Mouse (Mus musculus) lung, embryonic 15.5 days (tissue): Measurements from ENCODE around the gene Zmynd12. TPM values are rescaled to one million over a fixed set of nuclear protein-coding genes. Genes with fewer than 3 reads are reported as not detected.

Experiments
- ATAC-seq: fragments of 200-750 bp; cut with Nextera tagmentation; 2 replicates; pipeline ENCODE4 v1.8.0; 2017; ENCODE audit warnings: moderate number of reproducible peaks, borderline replicate concordance; ENCODE audit not compliant: low FRiP score, low TSS enrichment; ENCODE audit errors: extremely low read depth
- H3K27ac ChIP-seq: fragments of 300-500 bp; sonication (generic); 2 replicates; pipeline ENCODE4 v1.5.1; 2015; ENCODE audit warnings: moderate library complexity, mild to moderate bottlenecking, inconsistent platforms
- H3K27me3 ChIP-seq: fragments of 300-500 bp; sonication (generic); 2 replicates; pipeline ENCODE4 v1.6.1; 2015; ENCODE audit warnings: inconsistent platforms
- H3K36me3 ChIP-seq: fragments of 300-500 bp; sonication (generic); 2 replicates; pipeline ENCODE4 v1.6.1; 2015; ENCODE audit warnings: inconsistent platforms
- H3K4me1 ChIP-seq: fragments of 300-500 bp; sonication (generic); 2 replicates; pipeline ENCODE4 v1.6.1; 2015; ENCODE audit warnings: inconsistent platforms
- H3K4me2 ChIP-seq: fragments of 300-500 bp; sonication (generic); 2 replicates; pipeline ENCODE4 v1.6.1; 2015; ENCODE audit warnings: inconsistent platforms, mild to moderate bottlenecking, moderate library complexity
- H3K4me3 ChIP-seq: fragments of 300-500 bp; sonication (generic); 2 replicates; pipeline ENCODE4 v1.5.1; 2015; ENCODE audit warnings: mild to moderate bottlenecking, inconsistent platforms
- H3K9ac ChIP-seq: fragments of 300-500 bp; sonication (generic); 2 replicates; pipeline ENCODE4 v1.6.1; 2015; ENCODE audit warnings: inconsistent platforms
- H3K9me3 ChIP-seq: fragments of 300-500 bp; sonication (generic); 2 replicates; pipeline ENCODE4 v1.6.1; 2016; ENCODE audit warnings: inconsistent platforms
- WGBS: fragments of 180-500 bp; shearing (Covaris S2); methylation state at CpG from one replicate; pipeline ENCODE4 v1.1.7; 2015; 5-methylcytosine and 5-hydroxymethylcytosine counted together
- polyA plus RNA-seq: library from polyadenylated mRNA; unstranded; fragments of >200 nt; fragmentation: Nextera tagmentation; extraction: Ambion mirVana; gene quantifications from 2 replicates; pipeline ENCODE4 v1.2.1, GENCODE M21; 2015

Gene Zmynd12
- polyA plus RNA-seq, 1 experiment from 2014 or later: 0.59 TPM

GRCm38 (mm10) chr4:119417894-119418293 is 4.7 kb upstream of the Zmynd12 start:
- Histone ChIP-seq H3K9me3 (no peaks in the 10 kb centered on the region), H3K4me2 (no peak overlapping the region)

GRCm38 (mm10) chr4:119421191-119421590 is 1.4 kb upstream of the Zmynd12 start:
- ATAC-seq: no peak
- Histone ChIP-seq H3K9me3 (no peaks in the 10 kb centered on the region), H3K4me1 (peaks cover 18% of the 10 kb centered on the region), H3K9ac (peak overlapping the region; percentile 60), H3K27ac (no peak overlapping the region), H3K4me2 (peak overlapping the region; percentile 94), H3K36me3 (no peaks in the 10 kb centered on the region), H3K27me3 (no peaks in the 10 kb centered on the region), H3K4me3 (peak overlapping the region; percentile 61)
- 23% methylated on average over 3 of the region's 3 CpGs for WGBS

More at GRCm38 (mm10) chr4:119417894-119418293, 4.7 kb upstream of the Zmynd12 start:
- 80% methylated on average over 3 of the region's 3 CpGs for WGBS
- Histone ChIP-seq H3K9ac (no peak overlapping the region), H3K4me1 (peaks cover 22% of the 10 kb centered on the region), H3K36me3 (no peaks in the 10 kb centered on the region), H3K27ac (no peak overlapping the region), H3K4me3 (no peak overlapping the region), H3K27me3 (no peaks in the 10 kb centered on the region)
- ATAC-seq: no peak

GRCm38 (mm10) chr4:119421921-119422293 is 707 bp upstream of the Zmynd12 start:
- Histone ChIP-seq H3K27ac (peak overlapping the region; percentile 97), H3K27me3 (no peaks in the 10 kb centered on the region), H3K9me3 (no peaks in the 10 kb centered on the region), H3K4me3 (peak overlapping the region; percentile 61), H3K36me3 (no peaks in the 10 kb centered on the region), H3K4me1 (peaks cover 18% of the 10 kb centered on the region), H3K4me2 (peak overlapping the region; percentile 94), H3K9ac (peak overlapping the region; percentile 60)
- WGBS: under 1% methylated on average over 31 of the region's 31 CpGs
- peak; percentile 55; the same call in 1 of the 2 replicates for ATAC-seq

DNA sequence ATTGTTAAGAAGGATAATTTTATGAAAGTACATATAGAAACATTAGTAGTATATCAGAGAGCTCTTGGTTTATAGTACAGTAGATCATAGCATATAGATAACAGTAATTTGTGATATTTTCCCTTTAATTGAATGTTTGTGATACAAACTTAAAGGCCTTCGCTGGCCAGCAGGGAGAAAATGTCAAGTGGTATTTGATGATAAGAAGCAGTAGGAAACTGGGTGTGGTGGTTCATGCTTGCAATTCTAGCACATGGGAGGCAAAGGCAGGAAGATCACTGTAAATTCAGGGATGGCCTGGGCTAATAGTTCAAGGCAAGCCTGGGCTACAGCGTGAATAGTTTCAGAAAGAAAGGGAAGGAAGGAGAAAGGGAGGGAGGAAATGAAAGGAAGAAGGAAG is 2.5 kb downstream of the Zmynd12 start:
- Histone ChIP-seq H3K9ac (no peak overlapping the region), H3K4me1 (peaks cover 18% of the 10 kb centered on the region), H3K4me3 (no peak overlapping the region), H3K4me2 (no peak overlapping the region), H3K27me3 (no peaks in the 10 kb centered on the region), H3K36me3 (no peaks in the 10 kb centered on the region), H3K9me3 (no peaks in the 10 kb centered on the region), H3K27ac (no peak overlapping the region)
- ATAC-seq: no peak
- 63% methylated on average over 2 of the region's 2 CpGs for WGBS

DNA sequence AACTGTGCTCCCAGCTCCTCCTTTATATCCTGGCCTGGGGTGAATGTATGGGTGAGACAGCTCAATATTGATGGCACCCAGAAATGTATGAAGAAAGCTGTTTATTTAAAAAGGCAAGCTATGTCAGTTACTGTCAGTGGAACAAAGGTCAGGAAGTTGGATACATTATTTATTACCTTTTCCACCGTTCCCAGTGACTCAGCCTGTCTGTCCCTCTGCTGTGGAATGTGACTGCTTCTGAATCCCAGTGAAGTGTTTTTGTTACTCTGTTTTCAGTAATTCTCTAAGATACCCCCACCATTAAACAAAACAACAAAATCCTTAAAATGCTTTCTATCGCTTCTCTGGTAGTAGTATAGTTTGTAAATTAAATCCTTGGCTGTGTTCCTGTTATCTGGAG is 3.0 kb downstream of the Zmynd12 start:
- Histone ChIP-seq H3K27ac (no peak overlapping the region), H3K9ac (no peak overlapping the region), H3K36me3 (no peaks in the 10 kb centered on the region), H3K9me3 (no peaks in the 10 kb centered on the region), H3K4me1 (peaks cover 17% of the 10 kb centered on the region), H3K4me3 (no peak overlapping the region), H3K27me3 (no peaks in the 10 kb centered on the region), H3K4me2 (no peak overlapping the region)
- ATAC-seq: no peak
- WGBS: 35% methylated on average over 2 of the region's 2 CpGs

GRCm38 (mm10) chr4:119427680-119428079 is 5.1 kb downstream of the Zmynd12 start:
- Histone ChIP-seq H3K4me1 (peaks cover 8% of the 10 kb centered on the region; the same call in 1 of the 2 replicates), H3K36me3 (no peaks in the 10 kb centered on the region), H3K4me3 (no peak overlapping the region), H3K9me3 (no peaks in the 10 kb centered on the region), H3K4me2 (no peak overlapping the region), H3K27me3 (no peaks in the 10 kb centered on the region), H3K27ac (no peak overlapping the region), H3K9ac (no peak overlapping the region)
- WGBS: 36% methylated on average over 2 of the region's 2 CpGs
- ATAC-seq: no peak

DNA sequence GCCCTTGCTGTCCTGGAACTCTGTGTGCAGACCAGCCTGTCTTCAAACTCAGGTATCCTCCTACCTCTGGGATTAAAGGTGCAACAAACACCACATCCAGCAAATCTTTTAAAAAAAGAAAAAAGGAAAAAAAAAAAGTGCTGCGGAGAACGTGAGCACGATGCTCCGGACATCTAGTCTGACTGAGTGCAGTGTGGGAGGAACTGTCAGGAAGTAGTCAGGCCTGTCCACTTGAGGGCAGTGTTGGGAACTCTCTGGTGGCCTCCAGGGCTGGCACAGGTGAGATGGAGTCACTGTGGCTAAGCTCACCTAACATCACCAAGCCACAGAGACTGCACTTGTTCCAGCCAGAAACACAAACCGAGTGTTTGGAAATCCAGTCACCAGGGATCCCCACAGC is 8.1 kb downstream of the Zmynd12 start:
- no peaks in the 10 kb centered on the region for H3K4me1 ChIP-seq
- H3K9me3 ChIP-seq: no peaks in the 10 kb centered on the region
- ATAC-seq: no peak
- no peak overlapping the region for H3K27ac ChIP-seq
- H3K4me3 ChIP-seq: no peak overlapping the region
- no peaks in the 10 kb centered on the region for H3K36me3 ChIP-seq
- no peak overlapping the region for H3K9ac ChIP-seq
- H3K4me2 ChIP-seq: no peak overlapping the region; the same call in 1 of the 2 replicates
- H3K27me3 ChIP-seq: no peaks in the 10 kb centered on the region
- 24% methylated on average over 5 of the region's 5 CpGs for WGBS

- Histone ChIP-seq H3K4me3 (no peak overlapping the region), H3K9me3 (no peaks in the 10 kb centered on the region), H3K36me3 (no peaks in the 10 kb centered on the region), H3K27ac (no peak overlapping the region), H3K4me2 (no peak overlapping the region), H3K27me3 (no peaks in the 10 kb centered on the region), H3K4me1 (no peaks in the 10 kb centered on the region), H3K9ac (no peak overlapping the region)
- ATAC-seq: no peak
- 84% methylated on average over 2 of the region's 2 CpGs for WGBS
Measured at GRCm38 (mm10) chr4:119437936-119438335, 15.3 kb downstream of the Zmynd12 start.

DNA sequence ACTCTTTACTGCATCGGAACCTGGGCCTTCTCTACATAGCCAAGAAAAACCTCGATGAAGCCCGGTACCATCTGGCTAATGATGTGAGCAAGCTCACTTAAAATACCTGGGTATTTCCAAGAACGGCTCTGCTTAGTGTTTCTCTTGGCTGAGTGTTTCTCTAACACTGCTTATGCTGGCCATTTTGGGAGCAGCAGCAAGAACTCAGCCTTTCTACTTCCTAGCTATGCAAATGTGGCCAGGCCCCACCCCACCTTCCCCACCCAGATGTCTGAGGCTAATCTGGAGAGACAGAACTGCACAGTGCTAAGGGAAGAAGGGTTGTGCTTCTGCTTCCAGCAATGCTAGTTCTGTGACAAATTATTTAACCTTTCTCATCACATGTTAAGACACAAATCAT is 19.2 kb downstream of the Zmynd12 start:
- 92% methylated on average over 4 of the region's 4 CpGs for WGBS

GRCm38 (mm10) chr4:119442539-119442938 is 19.9 kb downstream of the Zmynd12 start:
- Histone ChIP-seq H3K9me3 (no peaks in the 10 kb centered on the region), H3K4me2 (no peak overlapping the region), H3K27ac (no peak overlapping the region), H3K9ac (no peak overlapping the region), H3K36me3 (no peaks in the 10 kb centered on the region), H3K4me1 (no peaks in the 10 kb centered on the region), H3K4me3 (no peak overlapping the region), H3K27me3 (no peaks in the 10 kb centered on the region)
- ATAC-seq: no peak; the same call in 1 of the 2 replicates
- 52% methylated on average over 6 of the region's 6 CpGs for WGBS

More for the DNA sequence above, 19.2 kb downstream of the Zmynd12 start:
- H3K9me3 ChIP-seq: no peaks in the 10 kb centered on the region
- no peak overlapping the region for H3K4me3 ChIP-seq
- H3K4me2 ChIP-seq: no peak overlapping the region
- no peaks in the 10 kb centered on the region for H3K36me3 ChIP-seq
- ATAC-seq: no peak
- H3K27me3 ChIP-seq: no peaks in the 10 kb centered on the region
- no peaks in the 10 kb centered on the region for H3K4me1 ChIP-seq
- no peak overlapping the region for H3K9ac ChIP-seq
- H3K27ac ChIP-seq: no peak overlapping the region

DNA sequence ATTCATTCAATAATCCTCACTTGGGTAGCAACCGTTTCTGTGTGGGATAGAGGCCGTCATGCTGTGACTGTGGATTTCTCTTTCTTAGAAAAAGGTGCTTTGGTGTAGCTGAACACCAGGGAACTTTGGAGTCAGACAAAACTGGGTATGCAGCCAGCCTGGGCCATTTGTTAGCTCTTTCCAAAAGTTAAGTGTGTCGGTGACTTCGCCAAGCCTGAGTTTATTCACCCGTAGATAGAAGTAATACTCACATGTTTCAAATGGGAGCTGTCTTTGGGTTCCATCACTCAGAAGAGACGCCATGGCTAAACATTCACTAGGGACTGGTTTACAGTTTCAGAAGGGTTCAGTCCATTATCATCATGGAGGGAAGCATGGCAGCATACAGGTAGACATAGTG is 24.6 kb downstream of the Zmynd12 start:
- WGBS: 87% methylated on average over 6 of the region's 6 CpGs
- H3K4me2 ChIP-seq: no peak overlapping the region
- H3K9ac ChIP-seq: no peak overlapping the region
- H3K9me3 ChIP-seq: no peaks in the 10 kb centered on the region
- no peaks in the 10 kb centered on the region for H3K36me3 ChIP-seq
- no peaks in the 10 kb centered on the region for H3K27me3 ChIP-seq
- H3K4me1 ChIP-seq: no peaks in the 10 kb centered on the region
- no peak overlapping the region for H3K27ac ChIP-seq
- no peak overlapping the region for H3K4me3 ChIP-seq
- no peak for ATAC-seq

DNA sequence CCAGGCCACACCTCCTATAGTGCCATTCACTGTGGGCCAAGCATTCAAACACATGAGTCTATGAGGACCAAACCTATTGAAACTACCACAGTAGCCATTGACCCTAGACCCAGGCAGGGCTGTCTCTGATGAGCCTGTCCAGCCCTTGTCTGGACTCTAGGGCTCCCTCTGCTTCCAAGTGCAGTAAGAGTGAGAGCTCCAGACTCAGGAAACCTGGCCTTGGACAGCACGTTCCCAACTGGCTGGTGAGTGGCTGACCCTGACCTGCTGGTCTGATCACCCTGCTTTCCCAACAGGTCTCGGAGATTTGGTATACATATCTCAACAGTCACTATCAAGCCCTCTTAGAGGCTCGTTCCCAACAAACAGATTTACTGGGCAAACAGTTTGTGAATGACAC is 25.2 kb downstream of the Zmynd12 start:
- H3K4me1 ChIP-seq: no peaks in the 10 kb centered on the region
- ATAC-seq: no peak
- no peaks in the 10 kb centered on the region for H3K27me3 ChIP-seq
- WGBS: 50% methylated on average over 3 of the region's 3 CpGs
- H3K4me2 ChIP-seq: no peak overlapping the region
- H3K9ac ChIP-seq: no peak overlapping the region
- no peaks in the 10 kb centered on the region for H3K9me3 ChIP-seq
- H3K4me3 ChIP-seq: no peak overlapping the region
- no peaks in the 10 kb centered on the region for H3K36me3 ChIP-seq
- no peak overlapping the region for H3K27ac ChIP-seq

- ATAC-seq: no peak
- no peak overlapping the region for H3K9ac ChIP-seq
- no peak overlapping the region for H3K4me3 ChIP-seq
Measured at GRCm38 (mm10) chr4:119450436-119450835, 27.8 kb downstream of the Zmynd12 start.

More at GRCm38 (mm10) chr4:119450436-119450835, 27.8 kb downstream of the Zmynd12 start:
- no peak overlapping the region for H3K27ac ChIP-seq
- 66% methylated on average over 7 of the region's 7 CpGs for WGBS
- no peaks in the 10 kb centered on the region for H3K4me1 ChIP-seq
- no peaks in the 10 kb centered on the region for H3K36me3 ChIP-seq
- no peaks in the 10 kb centered on the region for H3K27me3 ChIP-seq
- no peak overlapping the region for H3K4me2 ChIP-seq
- no peaks in the 10 kb centered on the region for H3K9me3 ChIP-seq
